ENCODE assay signal across 15 mouse cellular contexts in genomic region chr6:72761645-72762044, GRCm38 (mm10). TPM values are rescaled to one million over a fixed set of nuclear protein-coding genes. Genes with fewer than 3 reads are reported as not detected.
A peak's percentile ranks its signal among the peaks of the same experiment; 100 is the strongest.
DNase-seq lines count a peak whose midpoint lies in the region; ATAC-seq lines count a peak whose summit lies in the region.
"Had no signal": no experiment of that assay in that cellular context is flagged by ENCODE, and none has a peak within 500 bp of the region (broad histone marks: within the 10 kb centered on the region; RNA-seq: fewer than 3 reads in every experiment).

No protein-coding gene starts in this region.

- 0 out of 2 replicates have a peak, but pooled peaks have one; percentile 15 for ATAC-seq in lung, embryonic 15.5 days (ENCODE audit: borderline replicate concordance, extremely low read depth, low FRiP score, low TSS enrichment)
- no peak for ATAC-seq in embryonic facial prominence, embryonic 12.5 days (ENCODE audit: insufficient number of reproducible peaks, insufficient read depth, low FRiP score, low TSS enrichment)
- ATAC-seq in limb, embryonic 15.5 days (ENCODE audit: insufficient number of reproducible peaks, low FRiP score, low TSS enrichment, low read depth), result 0 out of 2 replicates have a peak, but pooled peaks have one; percentile 30
- ATAC-seq in megakaryocyte-erythroid progenitor cell, adult 5-6 weeks (replicated peaks; ENCODE audit: low FRiP score, low TSS enrichment, poor library complexity, severe bottlenecking), result no peak
- ATAC-seq: forebrain, embryonic 16.5 days had no signal

- H3K4me3 ChIP-seq in lung, embryonic 15.5 days, result no peak overlapping the region
- no peak overlapping the region for H3K4me3 ChIP-seq in embryonic facial prominence, embryonic 12.5 days
- no peak overlapping the region for H3K4me3 ChIP-seq in limb, embryonic 15.5 days
- H3K4me3 ChIP-seq: hindbrain, embryonic 13.5 days; liver, embryonic 15.5 days; midbrain, embryonic 12.5 days; neural tube, embryonic 13.5 days had no signal

- H3K4me1 ChIP-seq in lung, embryonic 15.5 days, result peaks cover 43% of the 10 kb centered on the region
- H3K4me1 ChIP-seq in embryonic facial prominence, embryonic 12.5 days, result peaks cover 45% of the 10 kb centered on the region
- H3K4me1 ChIP-seq in limb, embryonic 15.5 days, result peaks cover 56% of the 10 kb centered on the region
- H3K4me1 ChIP-seq: liver, embryonic 15.5 days had no signal

- 12% methylated on average over 7 of the region's 7 CpGs for WGBS in lung, embryonic 15.5 days
- 4% methylated on average over 7 of the region's 7 CpGs for WGBS in embryonic facial prominence, embryonic 12.5 days
- WGBS in limb, embryonic 15.5 days, result 10% methylated on average over 7 of the region's 7 CpGs

- no peak overlapping the region; the same call in 1 of the 2 replicates for H3K9ac ChIP-seq in lung, embryonic 15.5 days
- H3K9ac ChIP-seq in embryonic facial prominence, embryonic 12.5 days, result no peak overlapping the region
- H3K9ac ChIP-seq in limb, embryonic 15.5 days, result no peak overlapping the region
- H3K9ac ChIP-seq: hindbrain, embryonic 13.5 days; liver, embryonic 15.5 days; midbrain, embryonic 12.5 days; neural tube, embryonic 13.5 days had no signal

- H3K36me3 ChIP-seq in lung, embryonic 15.5 days, result no peaks in the 10 kb centered on the region
- 0 out of 2 replicates have a peak, but pooled peaks cover 11% of the 10 kb centered on the region for H3K36me3 ChIP-seq in embryonic facial prominence, embryonic 12.5 days
- peaks cover 3% of the 10 kb centered on the region; the same call in 1 of the 2 replicates for H3K36me3 ChIP-seq in limb, embryonic 15.5 days
- H3K36me3 ChIP-seq: hindbrain, embryonic 13.5 days; liver, embryonic 15.5 days; midbrain, embryonic 12.5 days; neural tube, embryonic 13.5 days had no signal

- peak; percentile 48 for DNase-seq in gastrocnemius, adult 18-20 months (ENCODE audit: low spot score)
- no peak for DNase-seq in gastrocnemius, postnatal 36 days
- no peak for DNase-seq in lung, postnatal 4 days
- DNase-seq in left cerebral cortex, adult 9 months (ENCODE audit: low spot score in 2 of 2), result no peak
- DNase-seq: thymus, postnatal 36 days had no signal

- H3K27ac ChIP-seq in lung, embryonic 15.5 days, result no peak overlapping the region
- H3K27ac ChIP-seq in embryonic facial prominence, embryonic 12.5 days, result peak overlapping the region; percentile 43
- no peak overlapping the region for H3K27ac ChIP-seq in limb, embryonic 15.5 days
- H3K27ac ChIP-seq: hindbrain, embryonic 13.5 days; liver, embryonic 15.5 days; midbrain, embryonic 12.5 days; neural tube, embryonic 13.5 days had no signal

- H3K9me3 ChIP-seq in lung, embryonic 15.5 days, result no peaks in the 10 kb centered on the region
- no peaks in the 10 kb centered on the region for H3K9me3 ChIP-seq in embryonic facial prominence, embryonic 12.5 days
- no peaks in the 10 kb centered on the region for H3K9me3 ChIP-seq in limb, embryonic 15.5 days
- H3K9me3 ChIP-seq: hindbrain, embryonic 13.5 days; liver, embryonic 15.5 days; midbrain, embryonic 12.5 days; neural tube, embryonic 13.5 days had no signal

- intact Hi-C loops in gastrocnemius, postnatal 36 days (cut with DNase I), result no loop called here

- H3K4me2 ChIP-seq in lung, embryonic 15.5 days, result no peak overlapping the region
- no peak overlapping the region for H3K4me2 ChIP-seq in embryonic facial prominence, embryonic 12.5 days (replicated peaks)
- no peak overlapping the region for H3K4me2 ChIP-seq in limb, embryonic 15.5 days
- H3K4me2 ChIP-seq: hindbrain, embryonic 13.5 days; liver, embryonic 15.5 days; midbrain, embryonic 12.5 days; neural tube, embryonic 13.5 days had no signal

- H3K27me3 ChIP-seq in lung, embryonic 15.5 days, result no peaks in the 10 kb centered on the region
- no peaks in the 10 kb centered on the region for H3K27me3 ChIP-seq in embryonic facial prominence, embryonic 12.5 days
- no peaks in the 10 kb centered on the region for H3K27me3 ChIP-seq in limb, embryonic 15.5 days
- H3K27me3 ChIP-seq: hindbrain, embryonic 13.5 days; liver, embryonic 15.5 days; midbrain, embryonic 12.5 days; neural tube, embryonic 13.5 days had no signal

RNA-seq across cellular contexts. Expression of gene Tcf7l1, which starts 27.4 kb away (rescaled TPM):
- 1 to 10 TPM; 4.3 to 5.3 TPM for total RNA-seq in gastrocnemius, adult 18-20 months (2021)
- total RNA-seq in gastrocnemius, postnatal 36 days (2021), result 1 to 10 TPM; 4.0 to 5.7 TPM
- 31.5 and 33.8 TPM in 2 replicates for polyA plus RNA-seq in lung, embryonic 15.5 days (2015; fragmentation: Nextera tagmentation; extraction: Ambion mirVana)
- 50.2 and 53.1 TPM in 2 replicates for polyA plus RNA-seq in embryonic facial prominence, embryonic 12.5 days (2016; fragmentation: Nextera tagmentation; extraction: Ambion mirVana)
- polyA plus RNA-seq in limb, embryonic 15.5 days (2015; fragmentation: Nextera tagmentation; extraction: Ambion mirVana), result 34.8 and 39.0 TPM in 2 replicates
- 0.90 TPM in 1 of 2 replicates, not detected in the other for total RNA-seq in megakaryocyte-erythroid progenitor cell, adult 5-6 weeks (2014; fragmentation: Nextera tagmentation)
- total RNA-seq in megakaryocyte-erythroid progenitor cell, adult 5-6 weeks (2017), result not detected in 2 replicates
- total RNA-seq: common myeloid progenitor, adult 5-6 weeks had no signal

Comparison
In these comparisons a context has a peak if more than half of its experiments do, and no peak if none do; other contexts are left out.
1. ATAC-seq: peak in lung, embryonic 15.5 days (single experiment) and limb, embryonic 15.5 days (single experiment); none in embryonic facial prominence, embryonic 12.5 days (single experiment) and megakaryocyte-erythroid progenitor cell, adult 5-6 weeks (single experiment).